Mouse (Mus musculus): Measurements from ENCODE around the gene Noc4l. TPM values are rescaled to one million over a fixed set of nuclear protein-coding genes. Genes with fewer than 3 reads are reported as not detected.

The Noc4l gene
- polyA plus RNA-seq, 1 experiment: 9.0 TPM

DNA sequence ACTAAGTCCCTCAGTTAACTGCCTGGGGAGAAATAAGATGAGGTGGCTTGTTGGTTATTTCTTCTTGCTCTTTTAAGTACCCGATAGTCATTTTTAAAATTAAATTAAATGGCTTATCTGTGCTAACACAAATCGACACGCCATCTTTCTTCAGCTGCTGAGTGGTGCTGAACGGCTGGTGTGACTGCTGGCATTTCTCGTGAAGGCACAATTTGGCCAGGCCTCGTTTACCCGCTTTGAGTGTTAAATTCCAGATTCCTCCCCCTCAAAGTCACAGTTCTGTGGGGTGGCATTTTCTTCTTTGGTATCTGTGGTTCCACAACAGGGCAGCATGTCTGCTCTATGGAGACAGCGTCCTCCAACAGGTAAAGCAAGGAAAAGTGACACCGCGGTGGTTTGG is 25.9 kb downstream of the Noc4l start:
- no peak overlapping the region for H3K27ac ChIP-seq (replicated peaks; ENCODE audit: low read depth, low read length)
- no peaks in the 10 kb centered on the region for H3K4me1 ChIP-seq (ENCODE audit: control insufficient read depth, insufficient read depth, insufficient read length, low read length)
- no peak overlapping the region for H3K4me3 ChIP-seq (ENCODE audit: insufficient read depth, low read depth, low read length)

DNA sequence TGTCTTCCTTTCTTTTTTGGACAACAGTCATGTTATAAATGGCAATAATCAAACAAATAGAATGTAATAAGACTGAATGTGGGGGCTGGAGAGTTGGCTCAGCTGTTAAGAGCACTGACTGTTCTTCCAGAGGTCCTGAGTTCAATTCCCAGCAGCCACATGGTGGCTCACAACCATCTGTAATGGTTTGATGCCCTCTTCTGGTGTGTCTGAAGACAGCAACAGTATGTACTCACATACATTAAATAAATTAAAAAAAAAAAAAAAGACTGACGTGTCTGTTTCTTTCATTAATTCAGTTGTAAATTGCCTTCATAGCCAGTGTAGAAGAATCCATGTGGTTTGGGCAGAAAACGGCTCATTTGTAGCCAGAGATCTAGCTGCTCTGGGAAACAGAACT is 28.9 kb downstream of the Noc4l start:
- H3K4me1 ChIP-seq (ENCODE audit: control insufficient read depth, insufficient read depth, insufficient read length, low read length): no peaks in the 10 kb centered on the region

DNA sequence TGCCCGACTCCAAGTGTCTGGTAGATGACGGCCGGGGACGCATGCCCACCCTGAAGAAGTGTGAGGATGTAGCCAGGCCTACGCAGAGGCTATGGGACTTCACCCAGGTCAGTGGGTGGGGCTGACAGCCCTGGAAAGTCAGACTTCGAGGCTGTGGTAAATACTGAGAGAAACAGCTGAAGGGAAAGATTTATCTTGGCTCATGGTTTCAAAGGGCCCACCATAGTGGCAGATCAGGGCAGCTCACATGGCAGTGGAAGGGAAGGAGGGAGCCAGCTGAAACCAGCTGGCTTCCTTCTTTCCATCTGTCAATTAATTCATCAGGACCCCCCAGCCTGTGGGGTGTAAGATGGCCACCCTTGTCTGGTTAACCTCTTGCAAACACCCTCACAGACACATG is 34.0 kb downstream of the Noc4l start:
- Histone ChIP-seq H3K27ac (replicated peaks; ENCODE audit: low read depth, low read length) (no peak overlapping the region), H3K4me3 (ENCODE audit: insufficient read depth, low read depth, low read length) (no peak overlapping the region), H3K4me1 (ENCODE audit: control insufficient read depth, insufficient read depth, insufficient read length, low read length) (no peaks in the 10 kb centered on the region)

More for the DNA sequence above, 28.9 kb downstream of the Noc4l start:
- H3K27ac ChIP-seq (replicated peaks; ENCODE audit: low read depth, low read length): no peak overlapping the region
- no peak overlapping the region for H3K4me3 ChIP-seq (ENCODE audit: insufficient read depth, low read depth, low read length)

DNA sequence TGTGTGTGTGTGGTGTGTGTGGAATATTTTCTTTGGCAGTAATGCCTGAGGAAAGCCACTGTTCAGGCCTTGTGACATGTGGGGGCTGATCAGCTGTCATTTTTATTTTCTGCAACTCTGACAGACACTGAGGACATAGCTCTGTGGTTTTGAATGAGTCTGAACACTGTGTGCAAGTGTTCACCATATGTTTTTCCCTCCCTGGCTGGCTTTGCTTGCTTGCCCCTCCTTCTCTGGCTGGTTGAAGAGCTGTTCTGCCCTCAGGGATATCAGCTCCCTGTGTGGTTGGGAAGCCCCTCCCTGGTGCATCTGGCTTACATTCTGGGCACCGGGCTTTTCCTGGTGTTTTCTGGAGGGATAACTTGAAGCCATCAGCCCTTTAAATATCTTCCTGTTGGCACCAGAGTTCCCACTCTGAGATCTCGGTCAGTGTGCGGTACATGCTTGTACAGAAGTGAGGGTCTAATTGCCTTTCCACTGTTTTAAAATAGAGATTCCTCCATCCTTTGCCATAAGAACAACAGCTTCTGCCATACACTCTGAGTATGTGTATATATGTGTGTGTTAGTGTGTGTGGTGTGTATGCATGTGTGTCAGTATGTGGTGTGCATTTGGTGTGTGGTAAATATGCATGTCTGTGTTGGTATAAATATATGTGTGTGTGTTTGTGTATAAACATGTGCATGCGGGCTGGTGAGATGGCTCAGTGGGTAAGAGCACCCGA is 41.6 kb downstream of the Noc4l start:
- no peak overlapping the region for H3K4me3 ChIP-seq (ENCODE audit: insufficient read depth, low read depth, low read length)
- H3K27ac ChIP-seq (replicated peaks; ENCODE audit: low read depth, low read length): no peak overlapping the region
- no peaks in the 10 kb centered on the region for H3K4me1 ChIP-seq (ENCODE audit: control insufficient read depth, insufficient read depth, insufficient read length, low read length)

DNA sequence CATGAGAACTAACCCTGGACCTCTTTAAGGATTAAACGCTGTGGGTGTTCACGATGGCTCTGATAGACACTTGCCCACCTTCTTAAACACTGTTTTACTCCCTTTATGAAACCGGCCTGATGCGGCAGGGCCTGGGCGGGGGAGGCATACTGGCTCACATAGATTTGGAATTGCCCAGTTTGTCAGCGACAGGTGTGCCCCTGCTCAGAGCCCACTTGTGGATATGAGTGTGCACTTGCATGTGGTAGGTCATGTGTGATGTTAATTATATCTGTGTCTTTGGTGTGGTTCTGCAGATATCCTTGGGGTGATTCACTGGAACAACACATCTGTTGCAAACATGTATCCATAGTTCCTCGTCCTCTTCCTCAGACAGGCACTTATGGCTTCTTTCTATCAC is 42.7 kb downstream of the Noc4l start:
- Histone ChIP-seq H3K4me3 (ENCODE audit: insufficient read depth, low read depth, low read length) (no peak overlapping the region), H3K4me1 (ENCODE audit: control insufficient read depth, insufficient read depth, insufficient read length, low read length) (no peaks in the 10 kb centered on the region; the same call in 1 of the 2 replicates), H3K27ac (replicated peaks; ENCODE audit: low read depth, low read length) (no peak overlapping the region)

DNA sequence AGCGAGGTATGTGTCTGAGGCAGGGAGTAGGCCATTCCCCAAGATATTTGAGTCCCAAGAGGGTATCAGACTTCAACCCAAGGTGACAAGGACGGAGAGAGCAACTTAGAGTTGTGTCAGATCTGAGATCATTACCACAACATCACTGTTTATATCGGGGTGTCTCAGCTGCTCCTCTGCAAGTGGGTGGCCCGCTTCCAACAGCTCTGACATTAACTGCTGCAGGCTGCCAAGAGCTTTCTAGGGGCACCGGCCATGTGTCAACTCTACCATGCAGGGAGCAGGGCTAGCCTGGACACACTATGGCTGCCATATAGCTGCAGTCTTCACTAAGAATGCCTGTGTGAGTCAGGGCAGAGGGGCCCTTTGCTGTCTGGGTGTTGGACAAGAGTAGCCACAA is 43.3 kb downstream of the Noc4l start:
- no peak overlapping the region for H3K27ac ChIP-seq (replicated peaks; ENCODE audit: low read depth, low read length)
- no peak overlapping the region for H3K4me3 ChIP-seq (ENCODE audit: insufficient read depth, low read depth, low read length)
- H3K4me1 ChIP-seq (ENCODE audit: control insufficient read depth, insufficient read depth, insufficient read length, low read length): no peaks in the 10 kb centered on the region; the same call in 1 of the 2 replicates

DNA sequence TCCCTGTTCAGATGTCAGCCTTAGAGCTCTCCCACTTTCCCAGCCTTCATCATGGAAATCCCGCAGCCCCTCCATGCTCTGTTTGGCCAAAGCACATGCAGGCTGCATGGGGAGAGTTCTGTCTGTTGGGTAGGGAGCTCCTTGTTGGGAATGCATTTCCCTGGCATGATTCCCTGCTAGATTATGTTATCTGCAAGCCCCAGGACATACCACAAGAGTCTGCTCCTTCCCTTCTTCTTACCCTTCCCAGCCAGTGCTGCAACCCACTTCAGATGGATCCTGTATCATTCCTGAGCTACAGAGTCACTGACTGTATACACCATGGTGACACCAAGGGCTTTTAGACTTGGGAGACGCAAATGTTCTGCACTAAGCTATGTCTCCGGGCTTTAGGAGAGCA is 43.8 kb downstream of the Noc4l start:
- Histone ChIP-seq H3K4me3 (ENCODE audit: insufficient read depth, low read depth, low read length) (no peak overlapping the region), H3K4me1 (ENCODE audit: control insufficient read depth, insufficient read depth, insufficient read length, low read length) (no peaks in the 10 kb centered on the region; the same call in 1 of the 2 replicates), H3K27ac (replicated peaks; ENCODE audit: low read depth, low read length) (no peak overlapping the region)

DNA sequence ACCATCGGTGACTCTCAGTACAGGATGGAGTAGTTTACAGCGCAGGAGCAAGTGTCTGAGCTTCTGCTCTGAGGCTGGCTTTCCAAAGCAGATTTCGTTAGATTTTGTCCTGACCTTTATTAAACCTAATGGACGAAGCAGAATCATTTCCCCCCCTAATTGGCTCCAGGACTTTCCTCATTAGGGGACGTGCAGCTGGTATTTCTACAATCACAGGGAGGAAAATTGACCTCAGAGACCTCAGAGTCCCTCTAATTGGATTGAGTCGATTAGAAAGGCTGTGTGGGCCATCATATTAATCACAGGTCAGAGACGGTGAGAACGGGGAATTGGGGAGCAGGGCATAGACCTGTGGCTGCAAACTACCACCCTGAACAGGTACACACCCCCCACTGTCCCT is 44.3 kb downstream of the Noc4l start:
- Histone ChIP-seq H3K27ac (replicated peaks; ENCODE audit: low read depth, low read length) (no peak overlapping the region), H3K4me3 (ENCODE audit: insufficient read depth, low read depth, low read length) (no peak overlapping the region), H3K4me1 (ENCODE audit: control insufficient read depth, insufficient read depth, insufficient read length, low read length) (no peaks in the 10 kb centered on the region; the same call in 1 of the 2 replicates)

DNA sequence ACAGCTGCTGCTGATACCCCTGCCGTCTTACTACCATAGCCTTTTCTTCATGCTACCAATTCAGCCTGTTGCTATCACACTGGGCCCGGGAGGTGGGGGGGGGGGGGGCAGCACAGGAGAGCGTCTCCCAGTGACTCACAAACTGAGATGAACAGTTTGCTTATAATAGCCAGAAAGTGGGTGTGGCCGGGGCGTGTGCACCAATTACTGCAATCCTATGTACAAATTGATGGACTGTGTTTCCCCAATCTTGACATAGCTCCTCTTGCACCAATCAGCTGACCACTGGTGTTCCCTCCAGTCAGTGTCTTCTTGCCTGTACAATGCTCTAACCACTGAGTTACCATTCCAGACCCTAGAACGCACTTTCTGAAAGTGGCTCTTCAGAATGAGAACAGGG is 44.9 kb downstream of the Noc4l start:
- Histone ChIP-seq H3K4me3 (ENCODE audit: insufficient read depth, low read depth, low read length) (no peak overlapping the region), H3K27ac (replicated peaks; ENCODE audit: low read depth, low read length) (no peak overlapping the region), H3K4me1 (ENCODE audit: control insufficient read depth, insufficient read depth, insufficient read length, low read length) (no peaks in the 10 kb centered on the region; the same call in 1 of the 2 replicates)

DNA sequence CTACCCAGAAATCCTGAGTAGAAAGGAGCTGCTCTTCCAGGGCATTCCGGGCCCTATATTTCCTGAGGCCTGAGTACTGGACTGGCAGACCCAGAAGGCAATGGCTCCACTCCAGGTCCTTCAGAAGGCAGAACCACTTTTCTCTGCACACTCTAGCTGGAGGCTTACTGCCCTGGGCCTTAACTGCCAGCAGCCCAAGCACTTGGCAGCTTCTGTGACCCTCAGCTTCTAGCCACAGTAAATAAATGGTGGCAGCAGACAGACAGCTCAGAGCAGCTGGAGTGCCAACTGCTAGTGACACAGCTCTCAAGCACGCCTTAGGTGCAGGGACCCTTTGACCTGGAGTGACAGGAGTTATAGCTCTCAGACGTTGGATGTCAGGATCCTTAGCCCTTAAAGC is 45.5 kb downstream of the Noc4l start:
- Histone ChIP-seq H3K27ac (replicated peaks; ENCODE audit: low read depth, low read length) (no peak overlapping the region), H3K4me3 (ENCODE audit: insufficient read depth, low read depth, low read length) (no peak overlapping the region), H3K4me1 (ENCODE audit: control insufficient read depth, insufficient read depth, insufficient read length, low read length) (peaks cover 1% of the 10 kb centered on the region; the same call in 1 of the 2 replicates)

DNA sequence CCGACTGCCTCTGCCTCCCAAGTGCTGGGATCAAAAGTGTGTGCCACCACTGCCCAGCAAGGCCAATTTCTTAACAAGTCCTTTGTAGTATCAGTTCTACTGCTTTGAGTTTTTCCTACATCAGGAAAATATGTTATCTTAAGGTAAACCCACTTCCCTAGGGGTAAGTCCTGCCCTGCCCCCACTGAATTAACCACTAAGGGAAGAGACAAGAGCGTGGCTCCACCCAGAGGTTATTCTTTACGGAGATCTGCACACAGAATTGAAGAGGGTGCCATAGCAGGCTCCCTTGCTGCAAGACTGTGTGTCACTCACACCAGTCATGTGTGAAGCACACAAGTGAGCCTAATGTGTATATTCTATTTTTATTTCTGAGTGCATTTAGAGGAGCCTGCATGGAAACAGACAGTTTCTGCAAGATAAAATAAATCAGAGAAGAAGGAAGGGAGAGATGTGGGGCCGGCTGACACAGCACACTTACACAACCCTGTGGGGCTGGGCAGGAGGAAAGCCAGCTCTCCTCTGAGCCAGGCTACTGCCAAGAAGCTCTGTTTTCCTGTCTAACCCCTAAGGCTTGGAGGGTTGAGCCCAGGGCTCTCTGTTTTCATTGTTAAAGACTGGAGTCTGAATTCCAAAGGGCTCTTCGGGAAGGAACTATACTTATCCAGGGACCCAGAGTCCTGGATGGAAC is 47.5 kb downstream of the Noc4l start:
- Histone ChIP-seq H3K4me1 (ENCODE audit: control insufficient read depth, insufficient read depth, insufficient read length, low read length) (peaks cover 3% of the 10 kb centered on the region; the same call in 1 of the 2 replicates), H3K27ac (replicated peaks; ENCODE audit: low read depth, low read length) (no peak overlapping the region), H3K4me3 (ENCODE audit: insufficient read depth, low read depth, low read length) (no peak overlapping the region)

DNA sequence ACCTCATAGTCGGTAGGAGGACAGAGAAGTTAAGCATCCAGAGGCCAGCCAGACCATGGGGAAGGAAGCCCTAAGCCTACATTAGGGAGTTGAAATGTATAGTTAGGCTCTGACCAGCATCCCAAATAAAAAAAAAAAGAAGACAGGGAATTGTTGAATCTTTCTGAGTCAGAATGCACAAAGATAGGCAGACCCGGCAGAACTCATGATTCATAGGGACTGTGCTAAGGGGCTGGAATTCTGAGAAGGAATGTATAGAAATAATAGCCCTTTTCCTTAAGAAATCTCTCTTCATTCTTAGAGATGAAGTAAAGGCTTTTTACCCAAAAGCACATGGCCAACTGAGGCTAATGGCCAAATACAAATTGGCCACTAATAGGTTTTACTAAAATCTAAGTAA is 48.9 kb downstream of the Noc4l start:
- Histone ChIP-seq H3K4me1 (ENCODE audit: control insufficient read depth, insufficient read depth, insufficient read length, low read length) (peaks cover 3% of the 10 kb centered on the region; the same call in 1 of the 2 replicates), H3K4me3 (ENCODE audit: insufficient read depth, low read depth, low read length) (no peak overlapping the region), H3K27ac (replicated peaks; ENCODE audit: low read depth, low read length) (no peak overlapping the region)

DNA sequence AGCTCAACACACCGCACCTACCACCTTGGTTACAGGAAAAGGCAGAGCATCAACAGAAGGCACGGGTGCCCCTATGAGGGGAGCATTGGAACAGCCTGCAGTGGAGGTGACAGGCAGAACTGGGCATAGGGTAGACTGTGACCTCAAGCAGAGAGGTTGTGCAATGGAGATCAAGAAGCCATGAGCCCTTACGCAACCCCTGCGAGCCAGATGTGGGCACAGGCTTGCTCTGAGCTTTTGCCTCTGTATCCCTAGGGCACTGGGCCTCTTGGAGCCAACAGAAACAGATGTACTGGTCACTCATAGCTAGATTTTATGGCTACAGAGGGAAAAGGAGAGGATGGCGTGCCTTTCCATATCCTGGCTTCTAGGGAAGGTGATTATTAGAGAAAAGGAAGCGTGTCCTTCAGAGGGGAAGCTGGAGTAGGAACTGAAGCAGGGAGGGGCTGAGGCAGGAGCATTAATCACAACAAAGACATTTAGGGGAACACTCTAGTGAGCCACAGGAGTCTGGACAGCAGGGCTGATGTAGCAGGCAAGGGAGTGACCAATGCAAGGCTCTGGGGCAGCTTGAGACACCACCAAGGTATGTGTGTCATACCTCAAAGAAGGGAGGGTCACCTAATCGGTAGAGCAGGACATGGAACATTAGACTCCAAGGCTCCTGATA is 50.1 kb downstream of the Noc4l start:
- no peak overlapping the region for H3K27ac ChIP-seq (replicated peaks; ENCODE audit: low read depth, low read length)
- H3K4me1 ChIP-seq (ENCODE audit: control insufficient read depth, insufficient read depth, insufficient read length, low read length): peaks cover 3% of the 10 kb centered on the region; the same call in 1 of the 2 replicates
- H3K4me3 ChIP-seq (ENCODE audit: insufficient read depth, low read depth, low read length): no peak overlapping the region

Data from brown adipose tissue, adult 24 weeks (tissue).